Mouse (Mus musculus) layer of hippocampus, adult 2 months (tissue): ENCODE measurements around the gene Capn9. TPM values are rescaled to one million over a fixed set of nuclear protein-coding genes. Genes with fewer than 3 reads are reported as not detected.

ENCODE experiments used
- DNase-seq, 2 experiments: peaks; one replicate each; pipeline ENCODE4 v3.0.0; 2022; ENCODE audit warnings: low spot score in 2 of 2
- H3K27ac ChIP-seq: fragments of 200-600 bp; 2 replicates; pipeline ENCODE4 v1.8.1; 2022
- H3K4me3 ChIP-seq: fragments of 200-600 bp; 2 replicates; pipeline ENCODE4 v1.8.1; 2022; ENCODE audit warnings: mild to moderate bottlenecking
- CTCF ChIP-seq: fragments of 200-600 bp; conservative IDR thresholded peaks from 2 replicates; pipeline ENCODE4 v1.8.1; 2022; ENCODE audit warnings: antibody characterized with exemption, mild to moderate bottlenecking, moderate library complexity
- long read RNA-seq, 2 experiments: library from polyadenylated mRNA; stranded (forward); transcript quantifications; one replicate each; pipeline ENCODE4 v2.0.0; 2021; ENCODE audit warnings: borderline mapping rate in 2 of 2
- total RNA-seq, 2 experiments: library from RNA; stranded (reverse); gene quantifications; 2 replicates each; pipeline ENCODE4 v1.2.3; 2021

The Capn9 gene
- under 1 TPM; 0.34 to 0.79 TPM for total RNA-seq
- long read RNA-seq, experiment 1, partial matches to known transcripts, result 0 of 1 reads
- long read RNA-seq, experiment 1, other reads (novel, unspliced or antisense), result 1 of 1 reads
- long read RNA-seq, experiment 2, partial matches to known transcripts, result 1 of 5 reads
- long read RNA-seq, experiment 2, other reads (novel, unspliced or antisense), result 4 of 5 reads

GRCm38 (mm10) chr8:124575811-124576210 lies at the start of gene Capn9:
Gene Capn9 (plus strand): TSS chr8:124576111.
- TF ChIP-seq CTCF, result no peak
- DNase-seq, result no peak
- no peak within 1 kb of the TSS for H3K4me3 ChIP-seq
- no peak within 1 kb of the TSS for H3K27ac ChIP-seq

GRCm38 (mm10) chr8:124526261-124526660 lies 49.6 kb upstream of the Capn9 start:
- Histone ChIP-seq H3K27ac (no peak overlapping the region), H3K4me3 (no peak overlapping the region)
- no peak for DNase-seq
- no peak for TF ChIP-seq CTCF

GRCm38 (mm10) chr8:124530076-124530475 lies 45.8 kb upstream of the Capn9 start:
- no peak for TF ChIP-seq CTCF
- DNase-seq, result no peak
- H3K27ac ChIP-seq, result peak overlapping the region; percentile 72
- H3K4me3 ChIP-seq, result no peak overlapping the region

GRCm38 (mm10) chr8:124530556-124530955 lies 45.4 kb upstream of the Capn9 start:
- H3K4me3 ChIP-seq, result no peak overlapping the region
- no peak for TF ChIP-seq CTCF
- no peak for DNase-seq
- H3K27ac ChIP-seq, result peak overlapping the region; percentile 72

- TF ChIP-seq CTCF, result no peak
- H3K27ac ChIP-seq, result peak overlapping the region; percentile 72
- H3K4me3 ChIP-seq, result no peak overlapping the region
- DNase-seq, result no peak
These were observed 44.9 kb upstream of the Capn9 start for GRCm38 (mm10) chr8:124530996-124531395.

- Histone ChIP-seq H3K4me3 (no peak overlapping the region), H3K27ac (peak overlapping the region; percentile 25; the same call in 1 of the 2 replicates)
- DNase-seq, result no peak
- no peak for TF ChIP-seq CTCF
These were observed 43.3 kb upstream of the Capn9 start for GRCm38 (mm10) chr8:124532626-124533025.

- no peak for TF ChIP-seq CTCF
- no peak for DNase-seq
- Histone ChIP-seq H3K4me3 (no peak overlapping the region), H3K27ac (no peak overlapping the region)
These were observed 40.5 kb upstream of the Capn9 start for GRCm38 (mm10) chr8:124535451-124535850.

- Histone ChIP-seq H3K4me3 (no peak overlapping the region), H3K27ac (peak overlapping the region; percentile 78)
- no peak for TF ChIP-seq CTCF
- no peak for DNase-seq
These were observed 35.0 kb upstream of the Capn9 start for GRCm38 (mm10) chr8:124540906-124541305.

- Histone ChIP-seq H3K4me3 (no peak overlapping the region), H3K27ac (peak overlapping the region; percentile 78)
- no peak for DNase-seq
- no peak for TF ChIP-seq CTCF
These were observed 33.9 kb upstream of the Capn9 start for GRCm38 (mm10) chr8:124542001-124542400.

- Histone ChIP-seq H3K4me3 (no peak overlapping the region), H3K27ac (no peak overlapping the region)
- TF ChIP-seq CTCF, result no peak
- no peak for DNase-seq
These were observed 32.6 kb upstream of the Capn9 start for GRCm38 (mm10) chr8:124543272-124543671.

GRCm38 (mm10) chr8:124546371-124546770 lies 29.5 kb upstream of the Capn9 start:
- no peak overlapping the region for H3K27ac ChIP-seq

GRCm38 (mm10) chr8:124546815-124547214 lies 29.1 kb upstream of the Capn9 start:
- no peak for TF ChIP-seq CTCF
- DNase-seq, result no peak
- Histone ChIP-seq H3K4me3 (no peak overlapping the region), H3K27ac (peak overlapping the region; percentile 48)

More at GRCm38 (mm10) chr8:124546371-124546770, 29.5 kb upstream of the Capn9 start:
- no peak overlapping the region for H3K4me3 ChIP-seq
- no peak for DNase-seq
- TF ChIP-seq CTCF, result no peak

- H3K4me3 ChIP-seq, result no peak overlapping the region
- DNase-seq, result no peak
- TF ChIP-seq CTCF, result no peak
- peak overlapping the region; percentile 48 for H3K27ac ChIP-seq
These were observed 28.6 kb upstream of the Capn9 start for GRCm38 (mm10) chr8:124547269-124547668.

- H3K27ac ChIP-seq, result peak overlapping the region; percentile 36; the same call in 1 of the 2 replicates
- peak; percentile 57 for TF ChIP-seq CTCF
These were observed 27.7 kb upstream of the Capn9 start for GRCm38 (mm10) chr8:124548187-124548586.

More at GRCm38 (mm10) chr8:124548187-124548586, 27.7 kb upstream of the Capn9 start:
- H3K4me3 ChIP-seq, result no peak overlapping the region
- DNase-seq, result no peak
